Mouse (Mus musculus) embryonic facial prominence, embryonic 14.5 days (tissue): ENCODE measurements around the gene Galnt18. TPM values are rescaled to one million over a fixed set of nuclear protein-coding genes. Genes with fewer than 3 reads are reported as not detected.

Experiments used
- ATAC-seq: fragments of 200-750 bp; cut with Nextera tagmentation; 2 replicates; pipeline ENCODE4 v1.8.0; 2017; ENCODE audit warnings: low read depth, moderate number of reproducible peaks, moderate TSS enrichment
- DNase-seq: peaks from one replicate; pipeline ENCODE4 v3.0.0-alpha.2; 2015; ENCODE audit warnings: low spot score
- H3K27ac ChIP-seq: fragments of 300-500 bp; sonication (generic); replicated peaks from 2 replicates; pipeline ENCODE4 v1.5.1; 2014; ENCODE audit warnings: low read depth, mild to moderate bottlenecking, low read length, moderate library complexity
- H3K27me3 ChIP-seq: fragments of 300-500 bp; sonication (generic); replicated peaks from 2 replicates; pipeline ENCODE4 v1.6.1; 2014; ENCODE audit warnings: low read length; ENCODE audit not compliant: control insufficient read depth, insufficient read depth
- H3K36me3 ChIP-seq: fragments of 300-500 bp; sonication (generic); 2 replicates; pipeline ENCODE4 v1.6.1; 2014; ENCODE audit warnings: low read length, mixed read lengths; ENCODE audit not compliant: control insufficient read depth, insufficient read depth
- H3K4me1 ChIP-seq: fragments of 300-500 bp; sonication (generic); 2 replicates; pipeline ENCODE4 v1.6.1; 2014; ENCODE audit warnings: antibody characterized with exemption, low read length; ENCODE audit not compliant: control insufficient read depth, insufficient read depth
- H3K4me2 ChIP-seq: fragments of 300-500 bp; sonication (generic); 2 replicates; pipeline ENCODE4 v1.6.1; 2014; ENCODE audit warnings: low read depth, mild to moderate bottlenecking, low read length, moderate library complexity, mixed read lengths
- H3K4me3 ChIP-seq: fragments of 300-500 bp; sonication (generic); 2 replicates; pipeline ENCODE4 v1.5.1; 2014; ENCODE audit warnings: low read depth, mild to moderate bottlenecking, low read length
- H3K9ac ChIP-seq: fragments of 300-500 bp; sonication (generic); 2 replicates; pipeline ENCODE4 v1.6.1; 2014; ENCODE audit warnings: low read depth, mild to moderate bottlenecking, low read length, moderate library complexity, mixed read lengths
- H3K9me3 ChIP-seq: fragments of 300-500 bp; sonication (generic); 2 replicates; pipeline ENCODE4 v1.6.1; 2016; ENCODE audit warnings: low read length; ENCODE audit not compliant: control insufficient read depth
- WGBS: fragments of 180-500 bp; shearing (Covaris S2); extraction: QIAGEN DNeasy Blood & Tissue Kit; methylation state at CpG from one replicate; pipeline ENCODE4 v1.1.7; 2014; 5-methylcytosine and 5-hydroxymethylcytosine counted together
- polyA plus RNA-seq: library from polyadenylated mRNA; unstranded; fragments of >200 nt; fragmentation: Nextera tagmentation; extraction: Ambion mirVana; gene quantifications from 2 replicates; pipeline ENCODE4 v1.2.1, GENCODE M21; 2014

Gene Galnt18
- polyA plus RNA-seq, 1 experiment from 2014 or later: 19.2 TPM

GRCm38 (mm10) chr7:111799021-111799420 is 19.2 kb upstream of the Galnt18 start:
- ATAC-seq: no peak
- no peak overlapping the region for H3K9ac ChIP-seq
- no peak overlapping the region for H3K27ac ChIP-seq
- 74% methylated on average over 5 of the region's 5 CpGs for WGBS
- H3K4me1 ChIP-seq: peaks cover 6% of the 10 kb centered on the region; the same call in 1 of the 2 replicates
- H3K9me3 ChIP-seq: no peaks in the 10 kb centered on the region
- H3K4me2 ChIP-seq: no peak overlapping the region
- H3K27me3 ChIP-seq: no peaks in the 10 kb centered on the region
- H3K4me3 ChIP-seq: no peak overlapping the region
- no peak for DNase-seq
- no peaks in the 10 kb centered on the region for H3K36me3 ChIP-seq

- H3K4me3 ChIP-seq: no peak overlapping the region
- DNase-seq (no peak), ATAC-seq (no peak)
- H3K9ac ChIP-seq: no peak overlapping the region
- no peaks in the 10 kb centered on the region for H3K36me3 ChIP-seq
- H3K9me3 ChIP-seq: no peaks in the 10 kb centered on the region
- H3K27me3 ChIP-seq: no peaks in the 10 kb centered on the region
- H3K27ac ChIP-seq: no peak overlapping the region
- H3K4me1 ChIP-seq: peaks cover 6% of the 10 kb centered on the region; the same call in 1 of the 2 replicates
- 81% methylated on average over 13 of the region's 13 CpGs for WGBS
- H3K4me2 ChIP-seq: no peak overlapping the region
These were observed 17.7 kb upstream of the Galnt18 start for GRCm38 (mm10) chr7:111797337-111798010.

GRCm38 (mm10) chr7:111795059-111795458 is 15.3 kb upstream of the Galnt18 start:
- no peak overlapping the region for H3K9ac ChIP-seq
- H3K36me3 ChIP-seq: no peaks in the 10 kb centered on the region
- no peak overlapping the region for H3K4me2 ChIP-seq
- H3K4me1 ChIP-seq: no peaks in the 10 kb centered on the region
- DNase-seq (no peak), ATAC-seq (no peak)
- H3K9me3 ChIP-seq: no peaks in the 10 kb centered on the region
- no peaks in the 10 kb centered on the region for H3K27me3 ChIP-seq
- no peak overlapping the region for H3K27ac ChIP-seq
- no peak overlapping the region for H3K4me3 ChIP-seq

- H3K27ac ChIP-seq: no peak overlapping the region
- H3K27me3 ChIP-seq: no peaks in the 10 kb centered on the region
- H3K9ac ChIP-seq: no peak overlapping the region
- no peaks in the 10 kb centered on the region for H3K36me3 ChIP-seq
- no peaks in the 10 kb centered on the region for H3K4me1 ChIP-seq
- ATAC-seq (no peak), DNase-seq (no peak)
- H3K4me3 ChIP-seq: no peak overlapping the region
- H3K9me3 ChIP-seq: no peaks in the 10 kb centered on the region
- WGBS: 55% methylated on average over 3 of the region's 3 CpGs
- no peak overlapping the region for H3K4me2 ChIP-seq
These were observed 12.4 kb upstream of the Galnt18 start for GRCm38 (mm10) chr7:111792154-111792553.

GRCm38 (mm10) chr7:111791347-111791746 is 11.6 kb upstream of the Galnt18 start:
- Histone ChIP-seq H3K4me1 (no peaks in the 10 kb centered on the region), H3K27me3 (no peaks in the 10 kb centered on the region), H3K9ac (no peak overlapping the region), H3K4me2 (no peak overlapping the region), H3K4me3 (no peak overlapping the region), H3K27ac (no peak overlapping the region), H3K36me3 (no peaks in the 10 kb centered on the region), H3K9me3 (no peaks in the 10 kb centered on the region)
- no peak for ATAC-seq
- no peak for DNase-seq
- 45% methylated on average over 6 of the region's 6 CpGs for WGBS

DNA sequence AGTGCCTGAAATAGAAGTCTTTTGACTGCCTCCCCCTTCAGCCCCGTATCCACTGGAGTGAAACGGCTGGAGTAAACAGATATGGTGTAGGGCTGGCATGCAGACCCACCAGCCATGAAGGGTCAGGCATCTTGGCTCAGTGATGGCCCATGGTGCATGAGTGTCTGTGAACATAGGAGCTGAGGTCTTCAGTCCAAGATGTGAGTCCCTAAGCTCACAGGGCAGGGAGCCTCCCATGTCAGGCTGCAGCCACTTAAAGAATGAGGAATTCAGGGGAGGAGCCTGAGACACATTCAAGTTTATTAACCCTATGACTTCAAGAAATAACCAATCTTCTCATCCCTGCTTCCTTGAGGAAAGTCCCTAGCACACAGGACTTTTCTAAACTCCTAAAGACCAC is 8.1 kb upstream of the Galnt18 start:
- H3K9me3 ChIP-seq: no peaks in the 10 kb centered on the region
- no peak overlapping the region for H3K27ac ChIP-seq
- H3K36me3 ChIP-seq: no peaks in the 10 kb centered on the region
- ATAC-seq (no peak), DNase-seq (no peak)
- H3K4me3 ChIP-seq: no peak overlapping the region
- H3K4me1 ChIP-seq: no peaks in the 10 kb centered on the region
- no peak overlapping the region for H3K4me2 ChIP-seq
- H3K9ac ChIP-seq: no peak overlapping the region
- 74% methylated on average over 2 of the region's 2 CpGs for WGBS
- no peaks in the 10 kb centered on the region for H3K27me3 ChIP-seq

- Histone ChIP-seq H3K4me3 (no peak overlapping the region), H3K4me2 (no peak overlapping the region), H3K9me3 (no peaks in the 10 kb centered on the region), H3K4me1 (no peaks in the 10 kb centered on the region), H3K27ac (no peak overlapping the region), H3K27me3 (0 out of 2 replicates have a peak, but pooled peaks cover 5% of the 10 kb centered on the region), H3K9ac (no peak overlapping the region), H3K36me3 (no peaks in the 10 kb centered on the region)
- no peak for ATAC-seq
- DNase-seq: no peak
- 78% methylated on average over 8 of the region's 8 CpGs for WGBS
These were observed 5.7 kb upstream of the Galnt18 start for GRCm38 (mm10) chr7:111785478-111785877.

DNA sequence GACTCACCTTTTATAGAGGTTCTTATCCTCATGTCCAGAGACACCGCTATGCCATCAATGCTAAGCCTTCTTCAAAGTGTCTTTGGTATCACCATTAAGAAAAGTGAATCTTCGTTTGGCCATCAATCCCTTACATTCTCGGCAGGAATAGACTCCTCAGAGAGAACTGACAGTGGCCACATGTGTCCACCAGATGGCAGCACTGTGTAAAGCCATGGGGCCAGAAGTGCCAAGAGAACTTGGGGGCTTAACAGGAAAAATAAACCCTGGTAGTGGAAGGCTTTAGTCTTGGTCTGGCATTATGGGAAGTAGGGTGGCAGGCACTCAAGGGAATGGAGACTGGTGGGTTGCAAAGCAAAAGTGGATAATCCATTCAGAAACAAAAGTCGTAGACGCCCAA is 2.3 kb upstream of the Galnt18 start:
- no peaks in the 10 kb centered on the region for H3K9me3 ChIP-seq
- WGBS: 56% methylated on average over 5 of the region's 5 CpGs

GRCm38 (mm10) chr7:111781316-111781715 is 1.5 kb upstream of the Galnt18 start:
- Histone ChIP-seq H3K27me3 (peaks cover 14% of the 10 kb centered on the region; the same call in 1 of the 2 replicates), H3K4me1 (no peaks in the 10 kb centered on the region; the same call in 1 of the 2 replicates), H3K9me3 (no peaks in the 10 kb centered on the region), H3K4me3 (no peak overlapping the region), H3K27ac (no peak overlapping the region), H3K4me2 (no peak overlapping the region), H3K36me3 (no peaks in the 10 kb centered on the region), H3K9ac (no peak overlapping the region)
- no peak for ATAC-seq
- WGBS: 83% methylated on average over 6 of the region's 6 CpGs
- no peak for DNase-seq

More for the DNA sequence above, 2.3 kb upstream of the Galnt18 start:
- no peaks in the 10 kb centered on the region; the same call in 1 of the 2 replicates for H3K4me1 ChIP-seq
- no peak overlapping the region for H3K27ac ChIP-seq
- no peak overlapping the region for H3K4me2 ChIP-seq
- DNase-seq (peak; percentile 48), ATAC-seq (no peak)
- no peaks in the 10 kb centered on the region for H3K36me3 ChIP-seq
- no peak overlapping the region for H3K4me3 ChIP-seq
- H3K9ac ChIP-seq: no peak overlapping the region
- peaks cover 14% of the 10 kb centered on the region; the same call in 1 of the 2 replicates for H3K27me3 ChIP-seq
